Mouse (Mus musculus) R1 (cell line): Measurements from ENCODE around the gene Pdlim5.
"Not testable (repeated sequence)": the region's sequence is repeated elsewhere in the genome, so short reads cannot be mapped to it uniquely, and the experiment has no call there.

Experiments used
- DNase-seq: peaks from one replicate; pipeline ENCODE4 v3.0.0-alpha.2; 2018; ENCODE audit warnings: low read depth, low spot score

Gene Pdlim5

DNA sequence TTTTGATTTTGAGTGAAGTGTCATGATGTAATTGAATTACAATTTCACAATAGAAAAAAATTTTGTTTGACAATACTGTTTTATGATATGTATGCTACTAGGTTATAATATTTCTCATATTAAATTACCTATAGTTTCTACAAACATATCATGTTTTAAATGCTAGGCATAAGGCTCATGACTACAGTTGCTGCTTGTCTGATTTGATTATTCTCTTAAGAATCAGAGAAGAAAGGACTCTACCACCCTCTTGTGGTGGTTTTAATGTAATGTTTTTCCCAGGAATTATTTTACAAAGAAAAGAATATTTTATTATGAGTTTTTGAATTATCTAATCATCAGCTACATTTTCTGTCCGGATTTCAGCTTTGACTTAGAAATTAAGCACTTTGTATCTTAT is 120.5 kb downstream of the Pdlim5 start:
- peak; percentile 29 for DNase-seq

GRCm38 (mm10) chr3:142274451-142274850 is 121.0 kb downstream of the Pdlim5 start:
- no peak for DNase-seq

DNA sequence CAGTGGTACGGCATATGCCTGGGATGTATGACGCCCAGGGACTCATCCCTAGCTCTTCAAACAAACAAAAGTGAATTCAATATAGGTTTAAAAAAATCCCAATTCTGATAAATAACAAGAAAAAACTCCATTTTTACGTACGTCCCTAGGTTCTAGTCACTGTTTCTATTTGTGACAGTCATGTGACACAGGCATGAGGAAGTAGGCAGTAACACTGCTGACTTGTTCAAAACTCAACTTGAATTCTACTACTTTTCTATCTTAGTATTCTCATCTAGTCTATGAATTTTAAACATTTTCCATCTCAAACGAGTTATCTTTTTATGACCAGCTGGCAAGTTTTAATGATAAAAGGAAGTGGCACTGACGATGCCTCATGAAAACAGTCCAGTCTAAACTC is 122.2 kb downstream of the Pdlim5 start:
- no peak for DNase-seq

GRCm38 (mm10) chr3:142256371-142256770 is 139.1 kb downstream of the Pdlim5 start:
- no peak for DNase-seq

GRCm38 (mm10) chr3:142252086-142252485 is 143.4 kb downstream of the Pdlim5 start:
- no peak for DNase-seq

- DNase-seq = no peak
Measured at GRCm38 (mm10) chr3:142249458-142249857, 146.0 kb downstream of the Pdlim5 start.

DNA sequence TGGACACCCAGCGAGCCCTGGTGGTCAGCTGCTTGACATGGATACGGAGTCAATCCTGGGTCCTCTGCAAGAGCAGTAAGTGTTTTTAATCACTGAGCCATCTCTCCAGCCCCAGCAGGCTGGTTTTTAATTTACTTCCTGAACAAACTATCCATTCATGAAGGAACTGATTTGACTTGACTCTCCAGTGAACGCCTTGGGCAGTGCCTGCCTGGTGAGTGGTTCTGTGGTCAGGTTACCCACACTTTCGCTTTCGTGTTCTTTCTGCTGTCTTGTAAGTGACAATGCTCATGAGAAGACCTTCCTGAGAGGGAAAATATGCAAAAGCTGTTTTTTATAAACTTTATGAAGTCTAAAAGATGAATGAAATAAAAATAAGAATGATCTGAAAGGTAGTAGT is 152.2 kb downstream of the Pdlim5 start:
- DNase-seq = no peak

- DNase-seq = no peak
Measured at GRCm38 (mm10) chr3:142239298-142239697, 156.2 kb downstream of the Pdlim5 start.

DNA sequence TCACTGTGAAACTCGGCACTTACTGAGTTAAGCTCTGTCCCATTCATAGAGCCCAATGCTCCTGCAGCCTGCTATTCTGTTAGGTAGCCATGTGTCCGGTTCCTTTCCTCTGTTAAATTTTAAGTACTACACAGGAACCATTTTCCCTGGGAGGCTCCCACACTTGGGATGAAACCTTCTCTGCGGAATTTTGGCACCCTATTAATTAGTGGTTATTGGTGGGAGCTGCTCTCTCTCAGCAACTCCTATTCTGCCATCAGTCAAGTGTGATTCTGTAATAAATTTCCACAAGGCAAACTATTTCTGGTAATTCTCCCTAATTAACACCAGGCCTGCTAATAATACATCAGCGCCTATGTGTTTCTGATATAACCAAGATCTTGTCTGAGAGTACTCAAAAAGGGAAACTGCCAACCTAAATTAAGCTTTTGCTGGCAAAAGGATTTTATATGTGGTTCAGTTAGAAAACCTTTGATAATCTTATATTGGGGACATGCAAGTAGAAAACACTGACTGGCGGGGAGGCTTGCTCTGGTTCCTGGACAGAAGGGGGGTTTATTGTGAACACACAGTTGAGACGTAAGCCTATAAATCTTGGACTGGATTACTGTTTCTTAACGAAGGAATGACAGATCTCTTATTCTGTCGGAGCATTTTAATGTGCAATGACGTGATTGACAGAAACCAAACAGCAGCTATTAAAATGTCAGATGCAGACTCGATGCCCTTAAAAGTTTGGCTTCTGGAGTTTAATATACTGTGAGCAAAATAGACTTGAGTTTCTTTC is 157.0 kb downstream of the Pdlim5 start:
- no peak for DNase-seq

GRCm38 (mm10) chr3:142237621-142238020 is 157.9 kb downstream of the Pdlim5 start:
- no peak for DNase-seq

DNA sequence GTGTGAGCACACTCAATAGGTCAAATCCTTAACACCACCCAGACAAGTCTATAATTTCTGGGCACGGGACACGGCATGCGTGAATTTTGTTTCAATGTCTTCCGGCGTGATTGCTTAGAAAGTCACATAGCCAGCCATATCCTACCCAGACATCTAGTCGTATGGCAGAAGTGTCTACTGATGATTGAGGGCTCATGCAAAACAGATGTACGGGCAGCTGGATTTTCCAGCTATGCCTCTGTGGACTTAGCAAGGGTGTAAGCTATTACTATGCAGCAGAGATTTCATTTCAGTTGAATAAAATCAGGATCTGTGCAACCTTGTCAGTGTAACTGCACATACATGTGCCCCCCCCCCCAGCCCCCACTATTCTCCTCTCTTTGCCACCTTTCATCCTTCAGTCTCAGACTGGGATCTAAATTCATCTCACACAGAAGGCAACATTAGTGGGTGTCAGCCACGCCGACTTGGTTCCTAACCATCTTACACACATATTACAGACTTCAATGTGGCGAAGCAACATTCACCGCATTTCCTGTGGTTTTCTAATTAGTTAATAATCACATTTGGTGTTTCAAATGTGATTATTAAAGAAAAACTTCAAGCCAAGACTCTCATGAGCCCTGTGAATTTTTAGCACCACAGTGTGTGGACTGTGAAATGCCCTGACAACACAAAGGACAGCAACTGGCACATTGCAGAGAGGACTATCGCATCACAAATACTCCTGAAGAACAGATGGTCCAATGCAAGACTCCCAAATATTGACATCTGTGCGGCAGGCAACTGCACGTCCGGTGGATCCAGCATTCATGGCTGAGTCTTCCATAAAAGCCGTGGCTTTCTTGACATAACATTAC is 161.7 kb downstream of the Pdlim5 start:
- DNase-seq = no peak

DNA sequence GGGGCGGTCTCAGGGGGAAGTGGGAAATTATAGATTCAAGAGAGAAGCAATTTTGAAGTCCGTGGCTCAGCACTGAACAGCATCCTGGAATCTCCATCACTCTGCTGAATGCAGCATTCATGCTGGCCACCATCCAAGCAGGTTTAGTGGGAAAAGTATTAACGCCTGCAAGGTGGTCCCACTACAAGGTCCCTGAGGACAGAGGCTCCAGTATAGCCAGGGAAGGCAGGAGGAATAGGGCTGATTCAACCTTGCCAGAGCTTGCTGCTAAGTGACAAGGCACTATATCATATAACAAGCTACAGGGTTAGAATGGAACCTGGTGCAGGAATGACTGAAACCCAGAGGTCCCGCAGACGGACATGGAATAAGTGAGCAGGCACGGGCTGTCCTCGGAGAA is 166.8 kb downstream of the Pdlim5 start:
- DNase-seq = no peak

DNA sequence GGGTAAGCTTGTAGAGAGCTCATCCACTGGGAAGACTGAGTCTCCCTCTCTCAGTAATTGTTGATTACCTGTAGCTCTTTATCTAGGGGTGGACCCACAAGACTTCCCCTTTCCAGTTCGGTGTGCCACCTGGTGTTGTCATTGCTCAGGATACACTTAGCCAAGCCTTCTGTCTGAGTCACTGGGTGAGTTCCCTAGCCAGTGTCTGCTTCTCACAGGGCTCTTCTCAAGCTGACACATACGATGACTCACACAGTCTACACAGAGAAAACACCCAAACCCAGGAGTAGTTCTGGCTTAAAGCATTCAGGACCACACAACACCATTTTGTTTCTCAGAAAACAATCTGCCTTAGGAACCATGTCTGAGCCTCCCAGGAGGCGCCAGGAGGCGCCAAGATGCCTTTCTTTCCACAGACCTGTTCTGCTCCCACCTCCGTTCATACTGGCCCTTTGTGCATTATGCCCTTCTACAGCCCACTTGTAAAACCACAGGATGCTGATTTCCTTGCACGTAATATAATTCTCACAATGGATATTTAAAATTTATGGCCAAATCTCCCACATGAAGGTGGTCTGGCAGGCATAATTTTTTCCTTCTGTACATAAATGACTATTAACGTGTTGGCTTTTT is 172.9 kb downstream of the Pdlim5 start:
- no peak for DNase-seq

GRCm38 (mm10) chr3:142219910-142220309 is 175.6 kb downstream of the Pdlim5 start:
- DNase-seq = no peak

DNA sequence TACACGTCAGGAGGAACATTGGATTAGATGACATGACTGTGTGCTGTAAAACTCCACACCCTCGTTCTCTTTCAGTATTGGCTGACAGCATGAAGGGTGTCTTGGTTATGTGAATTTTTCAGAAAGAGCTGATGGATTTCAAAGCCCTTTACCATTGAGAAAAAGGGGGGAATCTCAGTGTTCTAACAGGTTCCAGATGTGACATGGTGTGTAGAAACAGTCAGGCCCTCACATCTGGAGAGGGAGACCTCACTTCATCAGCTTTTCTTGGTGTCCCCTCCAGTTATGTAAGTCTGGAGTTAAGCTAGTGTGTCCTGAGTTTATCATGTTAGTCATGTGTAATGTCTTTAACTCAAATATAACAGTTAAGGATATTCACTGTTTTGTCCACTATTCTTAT is 182.7 kb downstream of the Pdlim5 start:
- no peak for DNase-seq

GRCm38 (mm10) chr3:142212186-142212585 is 183.3 kb downstream of the Pdlim5 start:
- no peak for DNase-seq

GRCm38 (mm10) chr3:142209981-142210380 is 185.5 kb downstream of the Pdlim5 start:
- no peak for DNase-seq

GRCm38 (mm10) chr3:142209057-142209456 is 186.4 kb downstream of the Pdlim5 start:
- DNase-seq = no peak

DNA sequence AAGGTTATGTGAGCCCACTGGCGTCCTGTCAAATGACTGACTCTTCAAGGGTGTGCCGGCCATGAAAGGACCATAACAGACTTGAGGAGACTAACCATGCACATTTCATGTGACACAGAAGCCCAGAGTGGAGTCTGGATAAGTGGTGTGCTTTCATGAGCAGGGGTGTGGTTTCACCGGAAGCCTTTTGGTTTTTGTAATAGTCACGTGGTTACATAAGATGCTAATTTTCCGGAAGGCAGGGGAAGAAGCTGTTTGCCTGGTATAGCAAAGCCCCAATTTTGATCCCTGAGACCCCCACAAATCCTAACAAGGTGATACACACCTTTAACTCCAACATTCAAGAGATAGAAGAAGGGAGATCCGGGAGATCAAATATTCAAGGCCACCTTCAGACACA is 188.0 kb downstream of the Pdlim5 start:
- DNase-seq = no peak

GRCm38 (mm10) chr3:142206316-142206715 is 189.2 kb downstream of the Pdlim5 start:
- DNase-seq = no peak

- DNase-seq = peak; percentile 66
Measured at GRCm38 (mm10) chr3:142196142-142196541, 199.4 kb downstream of the Pdlim5 start.

GRCm38 (mm10) chr3:142191627-142192026 is 203.9 kb downstream of the Pdlim5 start:
- DNase-seq = not testable (repeated sequence)
